Mouse (Mus musculus): Measurements from ENCODE around the gene Aen. TPM values are rescaled to one million over a fixed set of nuclear protein-coding genes. Genes with fewer than 3 reads are reported as not detected.

The Aen gene
- 38.1 and 39.4 TPM in 2 replicates for polyA plus RNA-seq (2012; rRNA removed)

GRCm38 (mm10) chr7:78895653-78896333, at the start of gene Aen:
Aen (plus strand) TSS chr7:78895854.

GRCm38 (mm10) chr7:78846737-78847434, 48.8 kb upstream of the Aen start, which contains the start of gene Det1:
Det1 (minus strand) TSS chr7:78847263.

GRCm38 (mm10) chr7:78912974-78913474, 17.4 kb downstream of the Aen start, which contains the start of gene Isg20:
Isg20 (plus strand) TSS chr7:78913424.

Other genes with a start within 250 kb of the Aen start
- gene Ntrk3, start 157.8 kb upstream of the Aen start, polyA plus RNA-seq (2012; rRNA removed), result 66.8 and 67.4 TPM in 2 replicates
- 75.8 and 83.0 TPM in 2 replicates for gene Mrps11, start 112.7 kb upstream of the Aen start, polyA plus RNA-seq (2012; rRNA removed)
- 29.6 and 32.0 TPM in 2 replicates for gene Mrpl46, start 112.3 kb upstream of the Aen start, polyA plus RNA-seq (2012; rRNA removed)
- gene Det1, start 48.6 kb upstream of the Aen start, polyA plus RNA-seq (2012; rRNA removed), result 12.7 and 13.1 TPM in 2 replicates
- 1.8 and 2.4 TPM in 2 replicates for gene Isg20, start 17.6 kb downstream of the Aen start, polyA plus RNA-seq (2012; rRNA removed)
- 0.53 and 3.2 TPM in 2 replicates for gene Acan, start 157.6 kb downstream of the Aen start, polyA plus RNA-seq (2012; rRNA removed)
- 2.5 and 2.7 TPM in 2 replicates for gene Hapln3, start 235.2 kb downstream of the Aen start, polyA plus RNA-seq (2012; rRNA removed)